Mouse (Mus musculus) cerebellum, adult 2 months (tissue): ENCODE measurements at regions not wholly inside any gene's neighbourhood (a gene's known extent, or its start where the extent isn't known, plus 50 kb on each side); places are given as distances from the start of the nearest gene placed in this dataset.

ENCODE experiments used
- DNase-seq, 2 experiments: peaks; one replicate each; pipeline ENCODE4 v3.0.0; 2021
- H3K27ac ChIP-seq: fragments of 200-500 bp; 2 replicates; pipeline ENCODE4 v1.5.1; 2012; ENCODE audit warnings: low read length, control low read depth, inconsistent platforms; ENCODE audit not compliant: insufficient read depth
- H3K27me3 ChIP-seq: fragments of 200-500 bp; 2 replicates; pipeline ENCODE4 v1.6.1; 2012; ENCODE audit warnings: inconsistent platforms, mild to moderate bottlenecking, low read length, moderate library complexity; ENCODE audit not compliant: control insufficient read depth, insufficient read depth
- H3K4me1 ChIP-seq: fragments of 200-500 bp; 2 replicates; pipeline ENCODE4 v1.6.1; 2011; ENCODE audit warnings: low read length; ENCODE audit not compliant: control insufficient read depth, insufficient read depth
- H3K4me3 ChIP-seq: fragments of 200-500 bp; replicated peaks from 2 replicates; pipeline ENCODE3; 2011; ENCODE audit warnings: mild to moderate bottlenecking, low read depth, low read length, control low read depth; ENCODE audit not compliant: insufficient read depth
- CTCF ChIP-seq: fragments of 200-500 bp; IDR thresholded peaks from 2 replicates; pipeline ENCODE4 v1.5.1; 2011; ENCODE audit warnings: low read depth, mild to moderate bottlenecking, control low read depth, low read length, moderate library complexity, borderline replicate concordance; ENCODE audit not compliant: insufficient read depth
- POLR2A ChIP-seq: fragments of 200-500 bp; IDR thresholded peaks from 2 replicates; pipeline ENCODE4 v1.6.1; 2011; ENCODE audit warnings: low read length, control low read depth, borderline replicate concordance; ENCODE audit not compliant: insufficient read depth
- WGBS: fragments of 180-500 bp; shearing (Covaris S2); methylation state at CpG from one replicate; pipeline ENCODE4 v1.1.7; 2018; 5-methylcytosine and 5-hydroxymethylcytosine counted together

GRCm38 (mm10) chr4:89038135-89038534, 98.8 kb upstream of the Mtap start:
- no peak overlapping the region for H3K4me3 ChIP-seq
- DNase-seq = no peak
- no peak overlapping the region for H3K27ac ChIP-seq
- no peaks in the 10 kb centered on the region for H3K4me1 ChIP-seq
- WGBS = 80% methylated on average over 4 of the region's 4 CpGs
- H3K27me3 ChIP-seq = no peaks in the 10 kb centered on the region
- TF ChIP-seq POLR2A = no peak
- TF ChIP-seq CTCF = no peak

GRCm38 (mm10) chr4:89034822-89035221, 102.1 kb upstream of the Mtap start:
- WGBS = 78% methylated on average over 2 of the region's 2 CpGs
- no peak overlapping the region for H3K4me3 ChIP-seq
- no peak overlapping the region for H3K27ac ChIP-seq
- no peak for TF ChIP-seq POLR2A
- TF ChIP-seq CTCF = no peak
- no peaks in the 10 kb centered on the region for H3K4me1 ChIP-seq
- no peak for DNase-seq
- H3K27me3 ChIP-seq = no peaks in the 10 kb centered on the region

- WGBS = 37% methylated on average over 3 of the region's 3 CpGs
- DNase-seq = no peak
Measured at GRCm38 (mm10) chr4:89034299-89034698, 102.6 kb upstream of the Mtap start.

GRCm38 (mm10) chr4:89012681-89013353, 124.1 kb upstream of the Mtap start:
- no peak for DNase-seq
- no peaks in the 10 kb centered on the region for H3K4me1 ChIP-seq
- H3K27me3 ChIP-seq = no peaks in the 10 kb centered on the region
- no peak overlapping the region for H3K27ac ChIP-seq
- 17% methylated on average over 2 of the region's 2 CpGs for WGBS
- no peak overlapping the region for H3K4me3 ChIP-seq
- no peak for TF ChIP-seq POLR2A
- TF ChIP-seq CTCF = no peak

More at GRCm38 (mm10) chr4:89034299-89034698, 102.6 kb upstream of the Mtap start:
- Histone ChIP-seq H3K4me1 (no peaks in the 10 kb centered on the region), H3K27ac (no peak overlapping the region), H3K27me3 (no peaks in the 10 kb centered on the region), H3K4me3 (no peak overlapping the region)
- no peak for TF ChIP-seq POLR2A
- no peak for TF ChIP-seq CTCF

- WGBS = 88% methylated on average over 5 of the region's 5 CpGs
- no peaks in the 10 kb centered on the region for H3K4me1 ChIP-seq
- no peak for TF ChIP-seq POLR2A
- TF ChIP-seq CTCF = no peak
- H3K4me3 ChIP-seq = no peak overlapping the region
- H3K27me3 ChIP-seq = no peaks in the 10 kb centered on the region
- no peak for DNase-seq
- no peak overlapping the region for H3K27ac ChIP-seq
Measured at GRCm38 (mm10) chr4:89008561-89008960, 128.4 kb upstream of the Mtap start.

GRCm38 (mm10) chr4:89001470-89001869, 121.5 kb upstream of the Ifne start:
- TF ChIP-seq CTCF (no peak), POLR2A (no peak)
- no peak overlapping the region for H3K4me3 ChIP-seq
- no peaks in the 10 kb centered on the region for H3K27me3 ChIP-seq
- 88% methylated on average over 4 of the region's 4 CpGs for WGBS
- H3K4me1 ChIP-seq = no peaks in the 10 kb centered on the region
- DNase-seq = no peak
- H3K27ac ChIP-seq = no peak overlapping the region

GRCm38 (mm10) chr4:89000855-89001254, 120.9 kb upstream of the Ifne start:
- no peak for DNase-seq
- TF ChIP-seq CTCF (no peak), POLR2A (no peak)
- no peaks in the 10 kb centered on the region for H3K4me1 ChIP-seq
- H3K27me3 ChIP-seq = no peaks in the 10 kb centered on the region
- no peak overlapping the region for H3K4me3 ChIP-seq
- no peak overlapping the region for H3K27ac ChIP-seq
- WGBS = 75% methylated on average over 4 of the region's 4 CpGs

- no peaks in the 10 kb centered on the region for H3K27me3 ChIP-seq
- DNase-seq = no peak
- TF ChIP-seq CTCF (no peak), POLR2A (no peak)
- no peak overlapping the region for H3K4me3 ChIP-seq
- 72% methylated on average over 6 of the region's 6 CpGs for WGBS
- no peak overlapping the region for H3K27ac ChIP-seq
- H3K4me1 ChIP-seq = no peaks in the 10 kb centered on the region
Measured at GRCm38 (mm10) chr4:89000200-89000599, 120.2 kb upstream of the Ifne start.
